Mouse (Mus musculus): ENCODE measurements around the gene Amotl2.

The Amotl2 gene

DNA sequence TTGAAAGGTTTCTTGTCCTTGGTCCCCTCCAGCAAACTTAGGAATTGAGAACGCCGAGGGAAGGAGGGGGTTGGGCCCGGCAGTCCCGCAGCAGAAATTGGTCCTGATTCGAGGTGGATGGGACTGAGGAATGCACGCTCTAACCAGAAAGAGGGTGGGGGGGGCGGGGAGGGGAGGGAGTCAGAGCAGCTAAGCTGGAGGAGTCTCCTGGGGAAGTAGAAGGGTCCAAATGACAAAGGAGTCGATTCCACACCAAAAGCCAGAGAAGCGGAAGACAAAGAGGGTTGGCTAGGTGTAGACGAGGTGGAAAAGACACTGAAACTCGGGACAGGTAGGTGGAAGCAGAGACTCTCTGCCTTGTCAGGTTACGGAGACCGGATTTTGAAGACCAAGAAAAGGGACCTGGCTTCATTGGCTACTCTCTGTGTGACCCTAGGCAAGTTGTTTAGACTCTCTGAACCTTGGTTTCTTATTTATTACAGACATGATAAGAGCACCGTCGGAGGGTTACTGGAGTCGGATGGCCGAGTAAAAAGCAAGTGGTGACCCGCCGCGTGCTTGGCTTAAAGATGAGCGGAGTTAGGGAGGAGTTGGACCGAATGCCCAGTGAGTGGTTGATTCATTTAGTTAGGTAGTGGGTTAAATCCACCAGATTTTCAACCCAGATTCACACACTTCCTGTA is at the start of gene Amotl2:
TSS of gene Amotl2 (plus strand) at position 192 of the 683 bp plus-strand sequence.
- peak; percentile 24 for DNase-seq

DNA sequence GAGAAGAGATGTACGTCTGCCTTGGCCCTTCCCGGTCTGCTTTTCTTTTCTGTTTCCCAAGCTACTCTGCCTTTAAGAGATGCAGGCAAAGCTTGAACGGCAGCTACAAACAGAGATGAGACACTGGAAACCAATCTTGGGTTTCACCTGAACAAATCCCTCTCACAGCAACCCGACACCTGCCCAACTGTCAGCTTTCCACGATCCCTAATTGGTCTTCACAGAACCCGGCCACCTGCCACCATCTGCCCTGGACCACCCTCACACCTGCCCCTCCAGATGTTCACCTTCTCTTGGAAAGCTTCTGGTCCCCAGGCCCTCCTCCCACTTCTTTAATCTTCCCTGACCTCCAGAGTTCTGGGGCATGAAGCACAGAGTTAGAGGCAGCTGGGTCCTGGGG is 48.4 kb upstream of the Amotl2 start:
- no peak for DNase-seq

DNA sequence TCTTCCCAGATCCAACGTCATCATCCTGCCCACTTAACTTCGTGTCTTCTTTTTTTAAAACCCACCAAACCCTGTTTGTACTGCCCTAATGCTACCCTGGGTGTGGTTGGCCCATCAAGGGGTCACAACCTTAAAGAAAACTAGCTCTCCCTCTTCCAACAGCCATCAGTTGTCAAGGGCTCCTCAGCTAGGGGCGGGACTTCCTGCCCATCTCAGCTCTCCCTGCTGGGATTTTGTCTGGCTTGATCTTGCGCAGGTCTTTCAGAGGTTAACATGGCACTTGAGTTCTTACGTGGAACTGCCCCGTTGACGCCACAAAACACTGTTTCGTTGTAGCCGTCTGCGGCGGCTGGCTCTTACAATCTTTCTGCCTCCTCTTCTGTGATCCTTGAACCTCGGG is 47.6 kb upstream of the Amotl2 start:
- no peak for DNase-seq

DNA sequence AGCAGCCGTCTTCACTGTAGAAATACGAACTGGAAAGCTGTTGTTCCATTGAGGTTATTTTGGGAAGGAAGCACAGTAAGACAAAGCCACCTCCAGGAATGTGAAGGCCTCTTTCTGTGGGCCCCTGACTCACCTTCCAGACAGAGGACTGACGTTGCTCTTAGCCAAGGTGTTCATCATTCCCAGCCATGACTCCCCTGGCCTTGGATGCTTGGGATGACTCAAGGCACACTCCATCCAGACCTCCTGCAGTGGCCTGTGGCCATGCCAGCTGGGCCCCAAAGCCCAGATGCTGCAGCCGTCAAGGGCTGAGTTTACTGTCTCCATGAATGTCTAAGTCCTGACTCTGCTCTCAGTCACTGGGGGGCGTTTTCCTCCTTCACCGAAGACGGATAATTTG is 43.1 kb upstream of the Amotl2 start:
- DNase-seq: no peak

DNA sequence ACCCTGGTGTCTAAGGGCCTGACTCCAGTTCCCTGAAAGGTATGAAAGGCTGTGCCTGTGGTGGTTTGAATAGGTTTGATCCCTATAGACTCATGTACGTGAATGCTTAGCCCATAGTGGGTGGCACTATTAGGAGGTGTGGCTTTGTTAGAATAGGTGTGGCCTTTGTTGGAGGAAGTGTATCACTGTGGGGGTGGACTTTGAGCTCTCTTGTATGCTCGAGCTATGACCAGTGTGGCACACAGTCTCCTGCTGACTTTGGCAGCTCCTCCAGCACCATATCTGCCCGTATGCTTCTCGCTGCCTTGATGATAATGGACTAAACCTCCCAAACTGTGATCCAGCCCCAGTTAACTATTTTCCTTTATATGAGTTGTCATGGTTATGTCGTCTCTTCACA is 40.5 kb upstream of the Amotl2 start:
- no peak for DNase-seq

DNA sequence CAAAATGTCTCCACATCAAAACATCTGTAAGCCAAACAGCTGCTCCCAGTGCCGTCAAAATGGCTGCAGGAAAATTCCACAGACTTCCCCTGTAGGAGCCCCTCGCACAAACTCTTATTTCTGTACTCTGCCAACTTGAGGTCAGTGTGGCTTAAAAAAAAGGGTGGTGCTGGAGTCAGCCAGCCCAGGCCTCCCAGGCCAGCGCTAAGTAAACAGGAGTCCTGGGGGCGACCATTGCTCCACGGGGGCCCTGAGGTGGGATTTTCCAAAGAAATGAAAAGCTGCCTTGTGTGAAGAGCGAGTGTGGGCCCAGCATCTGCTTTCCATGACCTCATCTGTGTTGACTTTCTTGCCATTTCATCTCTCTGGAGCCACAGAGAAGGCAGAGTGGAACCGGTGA is 35.0 kb upstream of the Amotl2 start:
- DNase-seq: peak; percentile 34

DNA sequence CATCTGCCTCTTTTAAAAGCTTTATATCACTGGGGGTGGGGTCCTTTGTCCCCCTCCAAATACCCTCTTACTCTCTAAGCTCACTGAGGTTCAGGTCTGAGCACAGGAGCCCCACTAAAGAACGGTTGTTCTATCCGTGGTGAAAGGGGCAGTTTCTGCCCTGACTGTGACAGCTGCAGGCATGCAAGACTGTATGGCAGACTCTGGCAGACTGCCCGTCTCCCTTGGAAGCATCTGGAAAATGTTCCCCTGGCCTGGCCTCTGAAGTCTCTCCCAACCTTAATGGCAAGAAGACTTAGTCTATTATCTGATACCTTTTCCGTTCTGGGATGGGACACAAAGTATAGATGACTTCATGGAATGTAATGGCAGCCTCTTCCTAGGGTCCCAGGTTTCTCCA is 28.5 kb upstream of the Amotl2 start:
- peak; percentile 12 for DNase-seq

DNA sequence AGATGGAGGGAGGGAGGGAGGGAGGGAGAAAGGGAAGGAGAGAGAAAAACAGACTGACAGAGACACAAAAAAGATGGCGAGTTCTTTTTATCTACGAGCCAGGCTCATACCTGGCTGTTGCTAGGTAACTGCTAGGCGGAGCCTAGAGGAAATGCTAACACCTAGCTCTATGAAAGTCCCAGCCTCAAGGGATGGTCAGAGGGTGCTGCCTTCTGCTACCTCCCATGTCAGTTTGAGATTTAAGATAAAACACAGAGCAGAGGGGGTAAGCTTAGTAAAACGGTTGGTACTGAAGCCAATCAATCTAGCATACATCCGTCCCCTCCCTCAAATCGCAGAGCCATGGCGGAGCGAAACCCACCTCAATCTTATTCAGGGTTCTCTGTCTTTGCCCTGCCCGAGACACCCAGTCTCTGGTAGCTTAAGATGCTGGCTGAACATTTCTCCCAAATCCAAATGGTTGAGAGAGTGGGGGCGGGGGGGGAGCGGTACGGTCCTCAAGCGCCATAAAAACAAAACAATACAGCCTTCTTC is 27.0 kb upstream of the Amotl2 start:
- no peak for DNase-seq

DNA sequence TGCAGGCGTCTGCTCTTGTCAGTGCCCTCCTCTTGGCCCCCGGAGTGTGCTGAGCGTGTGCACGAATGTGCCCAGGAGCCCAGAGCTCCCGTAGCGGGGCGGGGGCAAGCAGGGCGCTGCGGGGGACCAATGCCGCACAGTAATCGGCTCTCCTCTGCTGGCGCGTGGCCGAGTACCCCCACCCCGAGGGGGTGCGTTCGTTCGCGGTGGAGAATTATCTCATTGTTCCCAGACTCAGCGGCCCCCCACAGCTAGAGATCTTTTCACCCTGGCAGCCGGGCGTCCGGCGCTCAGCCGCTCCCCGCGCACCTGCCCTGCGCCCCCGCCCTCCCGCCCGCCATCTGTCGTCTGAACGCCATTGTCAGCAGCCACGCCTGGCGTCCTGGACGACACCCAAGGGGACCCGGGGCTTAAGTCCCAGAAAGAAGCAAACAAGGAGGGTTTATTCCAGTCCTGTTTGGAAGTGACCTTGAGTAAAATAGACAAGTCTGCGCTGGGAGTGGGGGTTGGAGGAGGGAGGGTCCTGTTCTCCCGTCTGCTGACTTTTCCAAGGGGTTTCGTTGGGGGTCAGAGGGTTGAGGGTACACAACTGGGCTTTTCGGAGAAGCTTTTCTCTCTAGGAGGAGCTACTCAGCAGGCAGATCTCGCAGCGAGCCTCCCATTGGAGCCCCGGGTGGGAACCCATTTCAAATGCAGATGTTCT is 26.4 kb upstream of the Amotl2 start:
- peak; percentile 80 for DNase-seq

DNA sequence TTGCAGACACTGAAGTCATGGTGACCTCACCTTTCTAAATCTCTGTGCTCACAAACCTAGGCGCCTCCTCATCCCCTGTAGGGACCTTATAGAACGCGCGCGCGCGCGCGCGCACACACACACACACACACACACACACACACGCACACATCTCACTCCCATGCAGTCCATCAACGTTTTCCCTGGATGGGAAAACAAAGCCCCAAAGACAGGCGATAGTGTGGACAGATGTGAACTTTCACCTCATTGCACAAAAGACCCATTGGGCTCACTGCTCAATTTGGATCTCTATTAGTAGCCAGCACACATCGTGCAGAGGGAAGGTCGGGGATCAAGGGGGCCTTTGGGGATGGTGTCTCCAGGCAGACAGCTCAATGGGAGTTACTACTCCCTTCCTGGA is 25.6 kb upstream of the Amotl2 start:
- peak; percentile 73 for DNase-seq

DNA sequence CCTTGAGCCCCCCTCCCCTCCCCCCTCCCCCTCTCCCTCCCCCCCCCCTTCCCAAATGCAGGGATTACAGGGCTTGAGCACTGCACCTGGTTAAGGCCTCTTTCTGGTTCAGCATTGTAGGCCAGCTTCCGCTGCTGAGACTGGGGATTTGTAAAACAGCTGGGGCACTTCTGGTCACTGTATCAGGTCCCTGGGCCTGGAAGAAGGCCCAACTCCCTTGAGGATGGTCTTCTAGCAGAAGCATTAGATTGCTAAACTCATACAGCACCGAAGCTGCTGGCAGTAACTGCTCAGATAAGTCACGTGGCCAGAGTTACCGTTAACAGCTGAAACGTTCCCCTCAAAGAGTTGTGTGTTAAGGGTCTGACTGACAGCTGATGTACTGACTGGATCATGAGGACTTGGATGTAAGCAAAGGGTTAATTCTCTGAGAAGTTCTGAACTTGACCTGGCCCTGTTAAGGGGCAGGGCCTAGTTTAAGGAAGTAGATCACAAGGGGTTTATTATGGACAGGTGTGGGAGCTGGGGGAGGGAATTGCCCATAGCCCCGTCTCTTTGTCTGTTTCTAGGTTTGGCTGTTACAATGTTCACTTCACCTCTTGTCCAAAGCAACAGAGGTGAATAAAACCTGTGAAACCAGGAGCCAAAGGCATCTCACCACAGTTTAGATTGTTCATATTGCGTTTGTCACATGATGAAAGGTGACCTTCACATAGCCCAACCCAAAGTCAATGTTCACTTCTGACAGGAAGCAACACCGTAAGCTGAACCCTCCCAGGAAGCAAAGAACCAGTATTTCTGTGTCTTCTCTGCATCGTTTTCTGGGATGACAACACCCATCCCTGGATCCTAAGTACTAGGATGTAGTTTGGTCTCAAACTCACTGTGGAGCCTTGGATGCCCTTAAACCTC is 23.7 kb upstream of the Amotl2 start:
- no peak for DNase-seq

DNA sequence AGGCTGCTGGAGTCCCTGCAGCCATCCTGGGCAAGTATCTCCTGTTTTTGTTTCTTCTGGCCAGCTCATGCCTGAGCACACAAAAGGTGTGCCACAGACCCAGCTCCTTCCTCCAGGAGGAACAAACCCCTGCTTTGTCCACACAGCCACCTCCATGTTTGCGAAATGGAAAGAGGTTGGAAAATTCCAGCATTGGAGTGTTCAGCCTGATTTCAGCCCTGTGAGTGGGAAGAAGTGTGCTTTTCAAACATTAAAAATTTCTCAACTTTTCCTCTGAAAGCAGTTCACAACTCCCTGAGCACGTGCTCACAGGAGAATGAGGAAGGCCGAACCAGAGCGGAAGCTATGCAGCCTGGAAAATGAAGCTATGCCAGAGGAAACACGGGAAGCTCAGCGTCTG is 15.4 kb upstream of the Amotl2 start:
- DNase-seq: no peak

DNA sequence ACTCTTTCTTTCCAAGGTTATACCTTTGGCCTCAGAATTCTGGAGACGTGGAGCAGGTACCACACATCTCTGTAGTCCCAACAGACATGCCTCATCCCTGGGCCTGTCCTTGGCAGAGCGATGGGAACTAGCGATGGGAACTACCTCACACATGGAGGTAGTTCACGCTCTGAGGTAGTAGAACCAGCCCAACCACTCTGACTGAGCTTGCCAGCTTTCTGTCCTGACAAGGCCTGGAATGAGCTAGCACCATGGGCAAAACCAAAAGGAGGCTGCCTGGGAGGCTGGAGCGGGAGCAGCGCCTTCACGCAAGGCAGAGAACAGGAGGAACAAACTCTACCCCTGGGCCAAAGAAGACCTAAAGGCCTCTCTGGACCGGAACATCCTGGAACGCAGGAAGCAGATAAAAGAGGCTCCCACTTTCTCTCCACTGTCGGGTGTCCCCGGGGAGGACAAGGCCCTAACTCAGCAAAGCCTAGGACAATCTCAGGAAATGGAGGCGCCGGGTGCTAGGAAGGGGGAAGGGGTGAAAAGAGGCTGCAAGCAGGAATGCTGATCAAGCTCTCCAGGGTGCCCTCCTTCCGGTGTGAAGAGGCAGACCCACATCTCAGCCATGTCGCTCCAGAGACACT is 6.9 kb upstream of the Amotl2 start:
- DNase-seq: no peak

DNA sequence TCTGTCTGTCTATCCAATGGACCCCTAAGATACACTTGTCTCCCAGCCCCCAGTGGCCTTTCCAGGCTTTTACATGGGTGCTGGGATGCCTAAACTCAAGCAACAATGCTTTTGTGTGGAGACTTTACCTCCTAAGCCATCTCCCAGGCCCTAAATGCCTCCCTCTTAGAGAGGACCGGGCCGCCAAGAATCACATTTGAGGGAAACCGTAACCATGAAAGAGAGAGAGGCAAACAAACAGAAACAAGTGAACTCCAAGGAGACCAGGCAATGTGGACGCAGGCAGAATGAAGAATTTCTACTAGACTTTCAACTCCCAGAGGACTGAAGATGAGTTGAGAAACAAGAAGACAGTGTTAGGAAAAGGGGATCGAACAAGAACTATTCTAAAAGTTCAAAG is 6.0 kb upstream of the Amotl2 start:
- DNase-seq: no peak

DNA sequence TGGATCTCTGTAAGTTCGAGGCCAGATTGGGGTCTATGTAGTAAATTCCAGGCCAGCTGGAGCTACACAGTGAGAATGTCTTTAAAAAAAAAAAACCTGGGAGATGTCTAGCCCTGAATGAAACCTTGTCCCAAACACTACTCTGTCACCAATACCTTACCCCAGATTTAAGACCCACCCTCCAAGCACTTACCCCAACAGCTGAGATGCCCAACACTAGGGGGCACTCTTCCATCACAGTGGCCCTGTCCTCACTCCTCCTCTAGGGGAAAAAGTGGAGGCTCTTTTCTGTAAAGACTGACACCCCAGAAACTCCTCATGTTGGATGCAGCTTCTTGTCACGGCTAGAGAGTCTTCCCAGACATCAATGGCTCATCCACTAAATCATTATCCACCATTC is 2.7 kb upstream of the Amotl2 start:
- DNase-seq: peak; percentile 62

DNA sequence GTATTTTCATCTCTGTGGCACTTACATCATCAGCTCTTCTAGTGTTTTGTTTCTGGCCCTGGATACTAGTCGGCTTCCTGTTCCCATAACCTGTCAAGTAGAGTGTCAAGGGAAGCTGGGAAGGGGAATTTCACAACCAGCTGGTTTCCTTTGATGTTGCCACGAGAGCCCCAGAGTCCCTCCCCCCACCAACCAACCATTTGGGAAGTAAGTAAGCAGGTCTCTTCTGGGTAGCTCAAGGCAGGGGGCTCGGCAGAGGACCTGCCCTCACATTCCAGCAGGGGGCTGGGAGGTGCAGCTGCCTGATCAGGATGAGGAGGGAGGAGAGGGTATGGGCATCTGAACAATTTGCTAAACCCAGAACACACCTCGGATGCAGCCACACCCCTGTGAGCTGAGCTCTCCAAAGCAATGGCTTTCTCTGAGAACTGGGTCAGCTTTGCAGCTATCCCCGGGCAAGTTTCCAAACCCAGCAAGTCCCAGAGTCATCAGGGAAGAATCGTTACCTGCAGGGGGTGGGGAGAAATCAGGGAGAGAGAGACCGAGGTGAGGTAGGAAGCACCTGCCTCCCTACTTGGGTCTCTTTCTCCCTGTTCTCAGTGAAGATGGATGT is 1.5 kb upstream of the Amotl2 start:
- DNase-seq: peak; percentile 74

DNA sequence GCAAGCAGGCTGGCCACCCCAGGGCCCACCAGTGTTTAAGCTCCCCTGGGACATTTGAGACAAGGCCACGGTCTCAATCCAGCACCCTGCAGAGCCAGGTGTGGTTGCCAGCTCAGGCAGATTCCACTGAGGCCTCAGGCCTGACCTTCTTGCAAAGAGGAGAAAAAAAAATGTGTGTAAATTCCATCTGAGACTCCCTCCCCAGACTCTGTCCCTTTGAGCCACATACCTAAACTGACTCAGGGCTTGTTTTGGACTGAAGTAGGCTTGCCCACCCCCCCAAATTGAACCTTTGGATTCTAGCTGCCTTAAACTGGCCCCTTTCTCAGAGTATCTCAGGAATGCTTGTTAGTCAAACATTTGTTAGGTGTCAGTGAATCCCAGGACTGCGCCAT is 969 bp upstream of the Amotl2 start:
- peak; percentile 49 for DNase-seq

DNA sequence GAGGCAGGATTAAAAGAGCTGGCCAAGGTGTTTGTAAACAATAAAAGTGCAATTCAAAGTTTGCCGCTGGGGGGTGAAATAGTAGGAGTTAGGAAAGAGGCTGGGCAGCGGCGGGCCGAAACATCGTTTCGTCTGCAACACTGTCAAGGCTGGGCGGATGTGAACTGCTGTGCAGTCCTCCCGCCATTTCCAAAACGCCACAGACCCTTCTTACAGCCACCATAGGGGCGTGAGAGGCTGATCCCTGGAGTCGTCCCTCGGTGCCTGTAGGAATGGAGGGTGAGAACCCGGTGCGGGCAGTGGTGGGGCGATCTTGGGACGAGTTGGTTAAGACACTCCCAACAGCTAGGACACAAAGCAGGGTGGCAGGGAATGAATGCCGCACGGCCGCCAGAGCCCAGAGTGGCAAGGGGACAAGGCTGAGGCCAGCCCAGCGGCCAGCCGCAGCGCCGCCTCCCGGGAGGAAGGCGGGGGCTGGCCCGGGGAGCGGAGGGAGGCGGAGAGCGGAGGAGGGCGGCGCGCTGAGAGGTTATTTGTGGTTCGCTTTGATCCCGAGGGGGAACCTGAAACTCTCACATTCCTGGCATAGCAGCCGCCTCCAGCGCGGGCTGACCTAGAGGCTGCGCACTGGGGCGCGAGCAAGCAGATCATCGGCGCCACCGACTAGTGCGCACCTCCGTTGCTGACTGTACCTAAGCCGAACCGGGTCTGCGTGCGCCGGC is 853 bp downstream of the Amotl2 start:
- DNase-seq: peak; percentile 97

DNA sequence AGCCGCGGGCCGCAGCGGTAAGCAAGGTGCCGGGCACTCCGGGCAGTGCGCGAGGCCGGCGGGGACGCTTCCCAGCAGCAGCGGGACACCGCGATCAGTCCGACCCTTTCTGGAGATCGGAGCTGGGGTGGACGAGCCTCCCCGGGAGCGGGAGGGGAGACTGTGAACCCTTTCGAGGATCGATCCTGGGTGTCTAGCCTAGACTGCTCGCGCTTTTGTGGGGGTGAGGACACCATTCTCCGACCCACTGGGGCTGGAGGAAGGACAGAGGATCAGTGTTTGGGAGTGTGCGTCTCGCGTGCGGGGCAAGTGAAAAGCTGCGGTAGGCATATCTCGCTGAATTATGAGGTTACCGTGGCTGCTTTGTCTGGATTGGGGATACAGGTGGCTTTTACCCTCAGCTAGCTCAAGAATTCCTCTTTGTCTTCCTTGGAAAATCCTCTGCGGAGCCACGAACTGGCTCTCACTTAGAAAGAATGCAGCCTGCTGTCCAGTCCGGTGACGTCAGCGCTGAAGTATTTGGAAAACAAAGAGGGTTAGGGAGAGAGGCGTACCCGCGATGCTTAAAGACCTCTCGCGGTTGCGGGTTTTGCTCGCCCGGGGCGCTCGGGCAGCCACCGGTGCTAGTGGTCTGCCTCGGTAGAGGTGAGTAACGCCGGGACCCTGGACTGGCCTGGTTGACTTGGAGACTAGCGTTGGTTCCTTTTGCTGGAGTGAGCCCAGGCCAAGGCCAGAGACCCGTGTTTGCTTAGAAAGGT is 1.6 kb downstream of the Amotl2 start:
- peak; percentile 96 for DNase-seq

DNA sequence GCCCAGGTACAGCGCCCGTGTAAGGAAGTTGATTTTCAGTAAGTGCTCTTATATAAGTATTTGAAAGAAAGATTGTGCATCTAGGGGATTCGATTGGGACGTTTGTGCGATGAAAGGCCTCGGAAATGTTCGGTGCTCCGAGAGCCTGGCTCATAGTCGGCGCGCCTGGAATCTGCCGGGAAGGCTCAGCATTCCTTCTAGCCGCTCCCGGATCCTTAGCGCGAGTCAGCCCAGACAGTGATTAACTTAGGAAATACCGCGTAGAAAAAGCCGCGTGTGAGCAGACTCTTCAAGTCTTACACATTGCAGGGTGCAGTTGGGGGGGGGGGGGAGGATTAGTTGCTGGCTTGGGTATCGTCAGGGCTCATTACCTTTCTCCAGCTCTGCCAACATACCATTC is 2.2 kb downstream of the Amotl2 start:
- peak; percentile 64 for DNase-seq

DNA sequence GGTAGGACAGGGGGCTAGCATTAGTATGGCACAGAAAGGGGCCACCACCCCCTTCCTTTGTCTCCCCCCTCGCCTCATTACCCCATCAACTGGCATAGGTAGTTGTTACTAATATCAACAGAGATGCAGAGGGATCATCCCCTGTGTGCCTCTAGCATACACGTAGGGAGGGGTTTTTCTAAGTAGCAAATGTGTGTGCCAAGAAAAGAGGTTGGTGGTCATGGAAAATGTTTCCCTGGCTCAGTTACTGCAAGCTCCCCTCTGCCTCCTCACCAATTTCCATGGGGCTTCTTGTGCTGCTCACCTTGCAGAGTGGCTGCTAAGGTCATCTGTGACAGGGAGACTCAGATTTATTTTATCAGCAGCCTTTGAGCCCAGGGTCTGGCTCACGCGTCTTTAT is 2.6 kb downstream of the Amotl2 start:
- DNase-seq: peak; percentile 13
